Mouse (Mus musculus) ovary, postnatal 36 days (tissue): ENCODE measurements around the gene Stab1.
A peak's percentile ranks its signal among the peaks of the same experiment; 100 is the strongest.

Experiments
- DNase-seq: peaks from one replicate; pipeline ENCODE4 v3.0.0; 2022; ENCODE audit warnings: low spot score, mixed read lengths

Stab1 gene

GRCm38 (mm10) chr14:31194891-31195513, 26.6 kb upstream of the Stab1 start:
- peak; percentile 78 for DNase-seq

GRCm38 (mm10) chr14:31194441-31194840, 26.0 kb upstream of the Stab1 start:
- no peak for DNase-seq

GRCm38 (mm10) chr14:31193791-31194190, 25.4 kb upstream of the Stab1 start:
- DNase-seq = no peak

GRCm38 (mm10) chr14:31191936-31192335, 23.5 kb upstream of the Stab1 start:
- no peak for DNase-seq

GRCm38 (mm10) chr14:31189348-31189747, 20.9 kb upstream of the Stab1 start:
- DNase-seq = no peak

- no peak for DNase-seq
These were observed 20.3 kb upstream of the Stab1 start for GRCm38 (mm10) chr14:31188771-31189181.

GRCm38 (mm10) chr14:31186656-31187055, 18.2 kb upstream of the Stab1 start:
- no peak for DNase-seq

- no peak for DNase-seq
These were observed 15.8 kb upstream of the Stab1 start for GRCm38 (mm10) chr14:31184195-31184594.

GRCm38 (mm10) chr14:31183541-31183940, 15.1 kb upstream of the Stab1 start:
- DNase-seq = no peak

- DNase-seq = no peak
These were observed 14.4 kb upstream of the Stab1 start for GRCm38 (mm10) chr14:31182786-31183290.

- DNase-seq = no peak
These were observed 13.1 kb upstream of the Stab1 start for GRCm38 (mm10) chr14:31181512-31181911.

- no peak for DNase-seq
These were observed 11.4 kb upstream of the Stab1 start for GRCm38 (mm10) chr14:31179677-31180365.

- DNase-seq = no peak
These were observed 9.3 kb upstream of the Stab1 start for GRCm38 (mm10) chr14:31177715-31178114.

GRCm38 (mm10) chr14:31177287-31177686, 8.8 kb upstream of the Stab1 start:
- no peak for DNase-seq

GRCm38 (mm10) chr14:31173537-31173936, 5.1 kb upstream of the Stab1 start:
- DNase-seq = no peak

GRCm38 (mm10) chr14:31172781-31173455, 4.5 kb upstream of the Stab1 start:
- no peak for DNase-seq

- no peak for DNase-seq
These were observed 3.4 kb upstream of the Stab1 start for GRCm38 (mm10) chr14:31171821-31172220.

- peak; percentile 34 for DNase-seq
These were observed 2.9 kb upstream of the Stab1 start for GRCm38 (mm10) chr14:31171386-31171785.

- no peak for DNase-seq
These were observed 2.5 kb upstream of the Stab1 start for GRCm38 (mm10) chr14:31170963-31171362.

- DNase-seq = no peak
These were observed 1.1 kb upstream of the Stab1 start for GRCm38 (mm10) chr14:31169508-31169907.

- DNase-seq = no peak
These were observed 1.6 kb downstream of the Stab1 start for GRCm38 (mm10) chr14:31166827-31167226.

- DNase-seq = no peak
These were observed 2.3 kb downstream of the Stab1 start for GRCm38 (mm10) chr14:31165991-31166630.

GRCm38 (mm10) chr14:31165458-31165857, 3.0 kb downstream of the Stab1 start:
- no peak for DNase-seq
